Mouse (Mus musculus) heart, postnatal 0 days (tissue): Measurements from ENCODE around the gene Olfr1045. TPM values are rescaled to one million over a fixed set of nuclear protein-coding genes. Genes with fewer than 3 reads are reported as not detected.
"Not testable (repeated sequence)": the region's sequence is repeated elsewhere in the genome, so short reads cannot be mapped to it uniquely, and the experiment has no call there.

Experiments used
- ATAC-seq: fragments of 200-750 bp; cut with Nextera tagmentation; 2 replicates; pipeline ENCODE4 v1.8.0; 2017; ENCODE audit warnings: low read depth, moderate number of reproducible peaks, moderate library complexity; ENCODE audit not compliant: insufficient read depth
- DNase-seq: peaks from one replicate; pipeline ENCODE4 v3.0.0-alpha.2; 2016; ENCODE audit warnings: low spot score
- H3K27ac ChIP-seq: fragments of 300-500 bp; sonication (generic); 2 replicates; pipeline ENCODE4 v1.5.1; 2014; ENCODE audit warnings: low read depth, mild to moderate bottlenecking
- H3K27me3 ChIP-seq: fragments of 300-500 bp; sonication (generic); 2 replicates; pipeline ENCODE4 v1.6.1; 2014; ENCODE audit warnings: low read length, mixed read lengths; ENCODE audit not compliant: control insufficient read depth, insufficient read depth
- H3K36me3 ChIP-seq: fragments of 300-500 bp; sonication (generic); replicated peaks from 2 replicates; pipeline ENCODE4 v1.6.1; 2014; ENCODE audit warnings: low read length, mixed read lengths; ENCODE audit not compliant: control insufficient read depth, insufficient read depth
- H3K4me1 ChIP-seq: fragments of 300-500 bp; sonication (generic); 2 replicates; pipeline ENCODE4 v1.6.1; 2014; ENCODE audit warnings: antibody characterized with exemption; ENCODE audit not compliant: control insufficient read depth, insufficient read depth
- H3K4me2 ChIP-seq: fragments of 300-500 bp; sonication (generic); 2 replicates; pipeline ENCODE4 v1.6.1; 2014; ENCODE audit warnings: low read depth, mild to moderate bottlenecking, low read length, moderate library complexity
- H3K4me3 ChIP-seq: fragments of 300-500 bp; sonication (generic); 2 replicates; pipeline ENCODE4 v1.5.1; 2014; ENCODE audit warnings: low read depth, low read length
- H3K9ac ChIP-seq: fragments of 300-500 bp; sonication (generic); replicated peaks from 2 replicates; pipeline ENCODE4 v1.6.1; 2014; ENCODE audit warnings: low read depth, low read length, mixed read lengths
- H3K9me3 ChIP-seq: fragments of 300-500 bp; sonication (generic); replicated peaks from 2 replicates; pipeline ENCODE4 v1.6.1; 2016; ENCODE audit warnings: low read length; ENCODE audit not compliant: control insufficient read depth
- CTCF ChIP-seq: IDR thresholded peaks from 2 replicates; pipeline ENCODE4 v1.5.1; 2016; ENCODE audit warnings: antibody characterized with exemption, control low read depth, low read depth
- EP300 ChIP-seq: IDR thresholded peaks from 2 replicates; pipeline ENCODE4 v1.6.1; 2016; ENCODE audit warnings: antibody characterized with exemption, low read depth
- WGBS: fragments of 180-500 bp; shearing (Covaris S2); extraction: QIAGEN DNeasy Blood & Tissue Kit; methylation state at CpG from one replicate; pipeline ENCODE4 v1.1.7; 2014; 5-methylcytosine and 5-hydroxymethylcytosine counted together
- polyA plus RNA-seq: library from polyadenylated mRNA; unstranded; fragments of >200 nt; fragmentation: Nextera tagmentation; extraction: Ambion mirVana; gene quantifications from 2 replicates; pipeline ENCODE4 v1.2.1, GENCODE M21; 2015
- total RNA-seq: library from RNA; depleted of rRNA; stranded (reverse); fragments of >200 nt; gene quantifications from 2 replicates; pipeline ENCODE4 v1.2.3, GENCODE M21; 2014; ENCODE audit warnings: low replicate concordance; rRNA removed

Olfr1045 gene
- total and polyA plus RNA-seq, 2 experiments from 2014 or later = not detected

DNA sequence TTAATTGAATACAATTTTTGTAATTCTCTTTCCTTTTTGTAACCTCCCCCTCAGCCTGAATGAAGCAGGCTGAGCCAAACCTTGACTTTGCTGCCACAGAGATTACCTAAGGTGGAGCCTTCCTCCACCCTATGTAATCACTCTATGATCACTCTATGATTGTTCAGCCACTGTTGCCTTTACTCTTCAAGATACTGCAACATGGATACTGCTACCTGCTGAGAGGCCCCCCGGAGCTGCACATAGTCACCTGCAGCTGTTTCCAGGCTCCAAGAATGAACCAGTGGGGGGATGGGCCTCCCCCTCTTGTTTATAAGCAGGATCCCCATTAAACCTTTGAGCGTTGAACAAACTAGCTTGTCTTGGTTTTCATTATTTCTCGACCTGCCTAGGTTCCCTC lies 22.9 kb downstream of the Olfr1045 start:
- H3K36me3 ChIP-seq = no peaks in the 10 kb centered on the region
- no peak overlapping the region for H3K4me2 ChIP-seq
- H3K4me3 ChIP-seq = no peak overlapping the region
- no peak overlapping the region for H3K9ac ChIP-seq
- DNase-seq (no peak), ATAC-seq (no peak)
- no peaks in the 10 kb centered on the region for H3K9me3 ChIP-seq
- TF ChIP-seq EP300 (no peak), CTCF (no peak)
- H3K27me3 ChIP-seq = no peaks in the 10 kb centered on the region
- H3K4me1 ChIP-seq = no peaks in the 10 kb centered on the region
- no peak overlapping the region for H3K27ac ChIP-seq
- WGBS = 66% methylated on average over 3 of the region's 3 CpGs

DNA sequence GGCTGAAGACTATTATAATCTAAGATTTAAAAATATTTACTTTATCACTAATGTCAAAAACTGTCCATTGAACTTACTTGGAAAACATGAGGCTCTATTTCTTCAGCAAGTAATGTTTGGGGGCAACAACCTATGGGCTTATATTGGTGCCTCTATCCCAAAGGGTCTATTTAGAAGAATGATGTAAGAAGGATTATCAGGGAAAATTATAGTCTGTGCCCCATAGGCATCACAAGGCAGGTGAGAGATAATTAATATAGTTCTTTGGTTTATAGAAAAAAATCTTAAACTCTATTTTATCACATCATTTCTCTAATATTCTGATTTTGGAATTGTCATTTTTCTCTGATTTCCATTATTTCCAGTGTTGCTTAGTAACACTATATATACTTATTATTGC lies 25.1 kb downstream of the Olfr1045 start, which contains the start of gene Olfr1044:
Gene Olfr1044, minus strand, starts transcription at position 101 of the 400 bp plus-strand sequence.
- Histone ChIP-seq H3K4me1 (no peaks in the 10 kb centered on the region), H3K9me3 (no peaks in the 10 kb centered on the region), H3K4me2 (no peak within 1 kb of the TSS), H3K27me3 (no peaks in the 10 kb centered on the region), H3K4me3 (no peak within 1 kb of the TSS), H3K27ac (no peak within 1 kb of the TSS), H3K9ac (no peak within 1 kb of the TSS), H3K36me3 (no peaks in the 10 kb centered on the region)
- ATAC-seq = no peak
- DNase-seq = no peak
- TF ChIP-seq EP300 (no peak), CTCF (no peak)

DNA sequence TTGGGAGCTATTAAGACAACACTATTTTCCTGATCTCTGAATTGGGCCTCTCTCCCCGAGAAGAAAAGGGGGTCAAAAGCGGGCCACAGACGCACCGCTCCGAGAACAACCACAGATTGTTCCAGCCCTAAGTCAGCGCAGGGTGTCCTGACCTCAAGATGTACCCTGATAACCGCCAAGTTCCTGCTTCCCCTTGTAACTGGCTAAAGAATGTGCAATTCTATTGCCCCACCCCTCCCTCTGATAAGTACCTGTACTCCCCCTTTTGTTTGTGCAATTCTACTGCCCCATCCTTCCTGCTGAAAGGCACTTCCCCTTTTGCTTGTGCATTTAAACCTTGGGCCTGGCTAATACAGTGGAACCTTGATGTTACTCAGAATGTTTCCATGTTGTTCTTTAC lies 27.4 kb downstream of the Olfr1045 start:
- H3K27ac ChIP-seq, H3K4me2 ChIP-seq, H3K4me3 ChIP-seq, H3K9me3 ChIP-seq, ATAC-seq, H3K36me3 ChIP-seq, DNase-seq, H3K27me3 ChIP-seq, H3K9ac ChIP-seq, H3K4me1 ChIP-seq: not testable (repeated sequence)
- 68% methylated on average over 7 of the region's 7 CpGs for WGBS

DNA sequence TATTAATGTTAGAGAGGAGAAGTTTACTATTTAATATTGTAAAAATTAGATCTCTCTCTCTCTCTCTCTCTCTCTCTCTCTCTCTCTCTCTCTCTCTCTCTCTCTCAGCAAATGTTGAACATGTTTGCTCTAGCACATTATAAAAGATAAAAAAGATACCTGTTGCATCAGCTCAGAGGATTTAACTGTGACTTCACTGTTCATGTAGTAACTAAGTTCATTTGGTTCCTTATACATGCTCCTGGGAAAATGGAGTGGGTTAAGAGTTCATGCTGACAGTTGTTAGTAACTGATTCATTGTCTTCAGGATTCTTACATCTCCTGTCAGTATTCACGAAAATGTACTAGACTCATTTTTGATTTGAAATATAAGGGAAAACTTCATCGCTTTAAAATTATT lies 35.4 kb downstream of the Olfr1045 start, which contains the start of gene Olfr1043:
Gene Olfr1043, minus strand, starts transcription at position 101 of the 400 bp plus-strand sequence.
- WGBS = 73% methylated on average over 2 of the region's 2 CpGs
- H3K9ac ChIP-seq = no peak within 1 kb of the TSS
- no peak within 1 kb of the TSS for H3K4me2 ChIP-seq
- H3K9me3 ChIP-seq = no peaks in the 10 kb centered on the region
- DNase-seq = no peak
- ATAC-seq = no peak
- TF ChIP-seq EP300 = no peak
- TF ChIP-seq CTCF = no peak
- H3K4me1 ChIP-seq = no peaks in the 10 kb centered on the region
- no peak within 1 kb of the TSS for H3K27ac ChIP-seq
- H3K4me3 ChIP-seq = no peak within 1 kb of the TSS
- no peaks in the 10 kb centered on the region for H3K27me3 ChIP-seq
- no peaks in the 10 kb centered on the region for H3K36me3 ChIP-seq

DNA sequence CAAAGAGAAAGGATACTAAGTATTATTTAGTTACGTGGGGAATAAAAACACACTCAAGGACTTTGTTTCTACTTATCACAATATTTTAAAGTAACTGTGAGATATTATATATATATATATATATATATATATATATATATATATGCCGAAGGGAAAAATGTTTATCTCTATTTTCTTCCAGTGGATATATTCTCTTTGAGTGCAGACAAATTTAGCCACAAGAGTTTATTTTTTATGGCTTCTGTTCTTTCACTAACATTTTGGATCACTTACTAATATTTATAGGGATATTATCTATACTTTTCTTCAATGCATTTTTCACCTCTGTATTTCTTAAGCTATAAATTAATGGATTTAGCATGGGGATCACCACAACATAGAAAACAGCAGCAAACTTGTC lies 41.1 kb downstream of the Olfr1045 start, which contains the start of gene Olfr1042:
Gene Olfr1042, minus strand, starts transcription at position 101 of the 400 bp plus-strand sequence.
- Histone ChIP-seq H3K27ac (no peak within 1 kb of the TSS), H3K4me2 (no peak within 1 kb of the TSS), H3K4me3 (no peak within 1 kb of the TSS), H3K9ac (no peak within 1 kb of the TSS), H3K9me3 (no peaks in the 10 kb centered on the region), H3K36me3 (no peaks in the 10 kb centered on the region), H3K4me1 (no peaks in the 10 kb centered on the region), H3K27me3 (no peaks in the 10 kb centered on the region)
- TF ChIP-seq EP300 (no peak), CTCF (no peak)
- WGBS = 83% methylated on average over 2 of the region's 2 CpGs
- DNase-seq = no peak
- no peak for ATAC-seq

DNA sequence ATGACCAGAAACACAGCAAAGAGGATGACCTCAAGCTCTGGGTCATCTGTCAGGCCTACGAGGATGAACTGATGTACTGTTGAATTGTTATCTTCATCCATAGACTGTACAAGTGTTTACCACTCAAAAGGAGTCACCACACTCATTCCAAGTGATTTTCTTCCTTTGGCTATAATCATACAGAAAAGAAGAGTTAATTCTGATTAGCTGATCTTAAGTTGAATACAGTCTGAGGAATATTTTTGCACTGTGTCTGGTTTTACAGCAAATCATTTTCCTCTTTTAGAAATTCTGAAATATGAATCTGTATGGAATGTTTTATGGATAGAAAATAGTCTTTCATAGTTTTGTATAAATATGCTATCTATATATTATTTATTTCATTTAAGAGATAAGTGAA lies 56.2 kb downstream of the Olfr1045 start, which contains the start of gene Olfr1040:
Gene Olfr1040, minus strand, starts transcription at position 101 of the 400 bp plus-strand sequence.
- 59% methylated on average over 1 of the region's 1 CpGs for WGBS
- no peak for ATAC-seq
- H3K9me3 ChIP-seq = no peaks in the 10 kb centered on the region

More for the DNA sequence above, 56.2 kb downstream of the Olfr1045 start, which contains the start of gene Olfr1040:
- Histone ChIP-seq H3K4me3 (no peak within 1 kb of the TSS), H3K4me1 (no peaks in the 10 kb centered on the region), H3K4me2 (no peak within 1 kb of the TSS), H3K27me3 (no peaks in the 10 kb centered on the region), H3K27ac (no peak within 1 kb of the TSS), H3K9ac (no peak within 1 kb of the TSS), H3K36me3 (no peaks in the 10 kb centered on the region)
- no peak for DNase-seq
- TF ChIP-seq EP300 (no peak), CTCF (no peak)

Other genes starting within 250 kb of the Olfr1045 start
- gene Olfr1029, start 229.1 kb downstream of the Olfr1045 start, total RNA-seq = not detected in 2 replicates
- gene Olfr1029, start 229.1 kb downstream of the Olfr1045 start, polyA plus RNA-seq = not detected in 2 replicates
- not detected in 2 replicates for gene Olfr1030, start 223.7 kb downstream of the Olfr1045 start, total RNA-seq
- not detected in 2 replicates for gene Olfr1030, start 223.7 kb downstream of the Olfr1045 start, polyA plus RNA-seq
- not detected in 2 replicates for gene Olfr1031, start 212.7 kb downstream of the Olfr1045 start, total RNA-seq
- not detected in 2 replicates for gene Olfr1031, start 212.7 kb downstream of the Olfr1045 start, polyA plus RNA-seq
- not detected in 2 replicates for gene Olfr1032, start 197.5 kb downstream of the Olfr1045 start, total RNA-seq
- not detected in 2 replicates for gene Olfr1032, start 197.5 kb downstream of the Olfr1045 start, polyA plus RNA-seq
- 0.31 and 4.0 TPM in 2 replicates for gene Olfr1033, start 182.4 kb downstream of the Olfr1045 start, total RNA-seq
- gene Olfr1033, start 182.4 kb downstream of the Olfr1045 start, polyA plus RNA-seq = 4.0 and 5.4 TPM in 2 replicates
- 0.35 TPM in 1 of 2 replicates, not detected in the other for gene Olfr1034, start 157.1 kb downstream of the Olfr1045 start, total RNA-seq
- gene Olfr1034, start 157.1 kb downstream of the Olfr1045 start, polyA plus RNA-seq = 0.04 and 0.05 TPM in 2 replicates
- gene Olfr1036, start 129.0 kb downstream of the Olfr1045 start, total RNA-seq = not detected in 2 replicates
- not detected in 2 replicates for gene Olfr1036, start 129.0 kb downstream of the Olfr1045 start, polyA plus RNA-seq
- not detected in 2 replicates for gene Olfr1037, start 115.6 kb downstream of the Olfr1045 start, total RNA-seq
- gene Olfr1037, start 115.6 kb downstream of the Olfr1045 start, polyA plus RNA-seq = not detected in 2 replicates
- not detected in 2 replicates for gene Olfr1039, start 67.1 kb downstream of the Olfr1045 start, total RNA-seq
- gene Olfr1039, start 67.1 kb downstream of the Olfr1045 start, polyA plus RNA-seq = not detected in 2 replicates
- not detected in 2 replicates for gene Olfr1040, start 56.3 kb downstream of the Olfr1045 start, total RNA-seq
- not detected in 2 replicates for gene Olfr1040, start 56.3 kb downstream of the Olfr1045 start, polyA plus RNA-seq
- gene Olfr1042, start 41.2 kb downstream of the Olfr1045 start, total RNA-seq = not detected in 2 replicates
- not detected in 2 replicates for gene Olfr1042, start 41.2 kb downstream of the Olfr1045 start, polyA plus RNA-seq
- not detected in 2 replicates for gene Olfr1043, start 35.5 kb downstream of the Olfr1045 start, total RNA-seq
- gene Olfr1043, start 35.5 kb downstream of the Olfr1045 start, polyA plus RNA-seq = not detected in 2 replicates
- gene Olfr1044, start 25.2 kb downstream of the Olfr1045 start, total RNA-seq = not detected in 2 replicates
- gene Olfr1044, start 25.2 kb downstream of the Olfr1045 start, polyA plus RNA-seq = not detected in 2 replicates
- gene Olfr52, start 17.3 kb downstream of the Olfr1045 start, total RNA-seq = not detected in 2 replicates
- gene Olfr52, start 17.3 kb downstream of the Olfr1045 start, polyA plus RNA-seq = not detected in 2 replicates
- not detected in 2 replicates for gene Olfr1046, start 16.3 kb upstream of the Olfr1045 start, total RNA-seq
- not detected in 2 replicates for gene Olfr1046, start 16.3 kb upstream of the Olfr1045 start, polyA plus RNA-seq
- not detected in 2 replicates for gene Olfr1047, start 28.4 kb upstream of the Olfr1045 start, total RNA-seq
- not detected in 2 replicates for gene Olfr1047, start 28.4 kb upstream of the Olfr1045 start, polyA plus RNA-seq
- not detected in 2 replicates for gene Olfr1048, start 37.3 kb upstream of the Olfr1045 start, total RNA-seq
- gene Olfr1048, start 37.3 kb upstream of the Olfr1045 start, polyA plus RNA-seq = not detected in 2 replicates
- gene Olfr1049, start 55.3 kb upstream of the Olfr1045 start, total RNA-seq = not detected in 2 replicates
- gene Olfr1049, start 55.3 kb upstream of the Olfr1045 start, polyA plus RNA-seq = not detected in 2 replicates
- not detected in 2 replicates for gene Olfr1051, start 76.1 kb upstream of the Olfr1045 start, total RNA-seq
- gene Olfr1051, start 76.1 kb upstream of the Olfr1045 start, polyA plus RNA-seq = not detected in 2 replicates
- gene Olfr1052, start 89.4 kb upstream of the Olfr1045 start, total RNA-seq = not detected in 2 replicates
- not detected in 2 replicates for gene Olfr1052, start 89.4 kb upstream of the Olfr1045 start, polyA plus RNA-seq
- gene Olfr1053, start 112.3 kb upstream of the Olfr1045 start, total RNA-seq = not detected in 2 replicates
- not detected in 2 replicates for gene Olfr1053, start 112.3 kb upstream of the Olfr1045 start, polyA plus RNA-seq
- gene Olfr1054, start 132.4 kb upstream of the Olfr1045 start, total RNA-seq = not detected in 2 replicates
- gene Olfr1054, start 132.4 kb upstream of the Olfr1045 start, polyA plus RNA-seq = not detected in 2 replicates
- not detected in 2 replicates for gene Olfr1055, start 147.3 kb upstream of the Olfr1045 start, total RNA-seq
- gene Olfr1055, start 147.3 kb upstream of the Olfr1045 start, polyA plus RNA-seq = not detected in 2 replicates
- gene Olfr1056, start 159.5 kb upstream of the Olfr1045 start, total RNA-seq = not detected in 2 replicates
- not detected in 2 replicates for gene Olfr1056, start 159.5 kb upstream of the Olfr1045 start, polyA plus RNA-seq
- gene Olfr1057, start 175.4 kb upstream of the Olfr1045 start, total RNA-seq = not detected in 2 replicates
- gene Olfr1057, start 175.4 kb upstream of the Olfr1045 start, polyA plus RNA-seq = not detected in 2 replicates
- gene Olfr1058, start 185.6 kb upstream of the Olfr1045 start, total RNA-seq = not detected in 2 replicates
- gene Olfr1058, start 185.6 kb upstream of the Olfr1045 start, polyA plus RNA-seq = not detected in 2 replicates
- gene Olfr1061, start 211.0 kb upstream of the Olfr1045 start, total RNA-seq = not detected in 2 replicates
- gene Olfr1061, start 211.0 kb upstream of the Olfr1045 start, polyA plus RNA-seq = not detected in 2 replicates
- gene Olfr1062, start 223.7 kb upstream of the Olfr1045 start, total RNA-seq = not detected in 2 replicates
- not detected in 2 replicates for gene Olfr1062, start 223.7 kb upstream of the Olfr1045 start, polyA plus RNA-seq
- gene Olfr1065, start 247.6 kb upstream of the Olfr1045 start, total RNA-seq = not detected in 2 replicates
- not detected in 2 replicates for gene Olfr1065, start 247.6 kb upstream of the Olfr1045 start, polyA plus RNA-seq